Mouse (Mus musculus): ENCODE data around the gene Gm17545. TPM values are rescaled to one million over a fixed set of nuclear protein-coding genes. Genes with fewer than 3 reads are reported as not detected.

Gene Gm17545
- polyA plus RNA-seq, 1 experiment from 2014 or later = not detected

- Histone ChIP-seq H3K27me3 (no peaks in the 10 kb centered on the region), H3K27ac (no peak overlapping the region), H3K36me3 (replicated peaks) (no peaks in the 10 kb centered on the region), H3K4me2 (no peak overlapping the region), H3K9ac (no peak overlapping the region), H3K4me1 (peaks cover 10% of the 10 kb centered on the region), H3K9me3 (no peaks in the 10 kb centered on the region), H3K4me3 (replicated peaks) (no peak overlapping the region)
- no peak for ATAC-seq (ENCODE audit: low FRiP score)
- 97% methylated on average over 4 of the region's 4 CpGs for WGBS
Observed at GRCm38 (mm10) chr9:22424719-22425118, 29.4 kb upstream of the Gm17545 start.

- Histone ChIP-seq H3K4me2 (no peak overlapping the region), H3K9ac (no peak overlapping the region), H3K4me3 (replicated peaks) (no peak overlapping the region), H3K9me3 (no peaks in the 10 kb centered on the region), H3K4me1 (peaks cover 13% of the 10 kb centered on the region), H3K27ac (no peak overlapping the region), H3K27me3 (no peaks in the 10 kb centered on the region), H3K36me3 (replicated peaks) (no peaks in the 10 kb centered on the region)
- WGBS = 35% methylated on average over 4 of the region's 4 CpGs
- ATAC-seq (ENCODE audit: low FRiP score) = no peak
Observed at GRCm38 (mm10) chr9:22428028-22428665, 25.9 kb upstream of the Gm17545 start.

DNA sequence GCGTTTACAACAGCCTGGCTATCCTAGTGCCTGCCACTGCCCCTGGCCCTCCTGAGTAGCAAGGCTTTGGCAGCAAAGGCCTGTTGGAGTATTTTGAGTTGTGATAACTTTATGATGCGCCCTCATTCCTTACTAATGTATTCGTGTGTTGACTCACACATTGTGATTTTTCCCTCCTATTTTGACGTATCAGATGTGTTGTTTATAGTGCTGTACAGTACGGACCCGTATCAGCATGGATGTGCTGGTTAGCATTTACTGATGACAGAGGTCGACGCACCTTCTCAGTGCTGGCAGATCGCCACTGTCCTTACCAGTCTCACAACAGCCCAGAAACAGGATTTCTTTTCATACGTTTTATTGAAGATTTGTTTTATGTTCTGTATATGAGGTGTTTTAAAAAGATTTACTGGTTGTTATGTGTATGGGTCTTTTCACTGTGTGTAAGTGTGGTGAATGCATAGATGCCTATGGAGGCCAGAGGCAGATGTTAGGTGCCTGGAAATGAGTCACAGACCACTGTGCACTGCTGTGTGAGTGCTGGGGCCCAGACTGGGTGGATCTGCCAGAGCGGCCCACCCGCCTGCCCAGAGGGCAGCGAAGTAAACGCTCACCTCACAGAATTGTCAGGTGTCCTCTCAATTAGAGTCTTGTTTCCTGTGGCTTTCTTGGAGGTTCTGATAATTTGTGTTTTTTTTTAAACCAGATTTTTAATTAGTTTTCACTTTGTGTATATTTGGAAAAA lies 25.3 kb upstream of the Gm17545 start:
- H3K4me2 ChIP-seq = no peak overlapping the region
- H3K36me3 ChIP-seq (replicated peaks) = no peaks in the 10 kb centered on the region
- no peak overlapping the region for H3K9ac ChIP-seq
- ATAC-seq (ENCODE audit: low FRiP score) = no peak
- no peak overlapping the region for H3K27ac ChIP-seq
- H3K4me3 ChIP-seq (replicated peaks) = no peak overlapping the region
- H3K4me1 ChIP-seq = peaks cover 13% of the 10 kb centered on the region
- 85% methylated on average over 14 of the region's 14 CpGs for WGBS
- H3K27me3 ChIP-seq = no peaks in the 10 kb centered on the region
- H3K9me3 ChIP-seq = no peaks in the 10 kb centered on the region

GRCm38 (mm10) chr9:22429533-22430241 lies 24.4 kb upstream of the Gm17545 start:
- Histone ChIP-seq H3K27ac (no peak overlapping the region), H3K4me1 (peaks cover 13% of the 10 kb centered on the region), H3K9me3 (no peaks in the 10 kb centered on the region), H3K9ac (no peak overlapping the region), H3K4me3 (replicated peaks) (no peak overlapping the region), H3K27me3 (no peaks in the 10 kb centered on the region), H3K36me3 (replicated peaks) (no peaks in the 10 kb centered on the region), H3K4me2 (no peak overlapping the region)
- WGBS = 46% methylated on average over 15 of the region's 15 CpGs
- no peak for ATAC-seq (ENCODE audit: low FRiP score)

- 30% methylated on average over 5 of the region's 5 CpGs for WGBS
- Histone ChIP-seq H3K9me3 (no peaks in the 10 kb centered on the region), H3K4me3 (replicated peaks) (no peak overlapping the region), H3K27me3 (no peaks in the 10 kb centered on the region), H3K4me1 (peaks cover 13% of the 10 kb centered on the region), H3K27ac (no peak overlapping the region), H3K36me3 (replicated peaks) (no peaks in the 10 kb centered on the region), H3K9ac (no peak overlapping the region), H3K4me2 (no peak overlapping the region)
- ATAC-seq (ENCODE audit: low FRiP score) = no peak
Observed at GRCm38 (mm10) chr9:22430315-22430840, 23.7 kb upstream of the Gm17545 start.

- Histone ChIP-seq H3K9me3 (no peaks in the 10 kb centered on the region), H3K4me1 (peaks cover 9% of the 10 kb centered on the region), H3K36me3 (replicated peaks) (peaks cover 5% of the 10 kb centered on the region; the same call in 1 of the 2 replicates), H3K4me2 (no peak overlapping the region), H3K9ac (no peak overlapping the region), H3K27ac (no peak overlapping the region), H3K27me3 (no peaks in the 10 kb centered on the region), H3K4me3 (replicated peaks) (no peak overlapping the region)
- no peak for ATAC-seq (ENCODE audit: low FRiP score)
- 70% methylated on average over 2 of the region's 2 CpGs for WGBS
Observed at GRCm38 (mm10) chr9:22433221-22433620, 20.9 kb upstream of the Gm17545 start.

GRCm38 (mm10) chr9:22434101-22434500 lies 20.0 kb upstream of the Gm17545 start:
- no peaks in the 10 kb centered on the region for H3K27me3 ChIP-seq
- no peak overlapping the region for H3K27ac ChIP-seq
- peaks cover 5% of the 10 kb centered on the region; the same call in 1 of the 2 replicates for H3K36me3 ChIP-seq (replicated peaks)
- no peak overlapping the region for H3K9ac ChIP-seq
- ATAC-seq (ENCODE audit: low FRiP score) = no peak
- H3K4me1 ChIP-seq = peaks cover 4% of the 10 kb centered on the region; the same call in 1 of the 2 replicates
- no peak overlapping the region for H3K4me3 ChIP-seq (replicated peaks)
- no peaks in the 10 kb centered on the region for H3K9me3 ChIP-seq
- H3K4me2 ChIP-seq = no peak overlapping the region
- 92% methylated on average over 2 of the region's 2 CpGs for WGBS

DNA sequence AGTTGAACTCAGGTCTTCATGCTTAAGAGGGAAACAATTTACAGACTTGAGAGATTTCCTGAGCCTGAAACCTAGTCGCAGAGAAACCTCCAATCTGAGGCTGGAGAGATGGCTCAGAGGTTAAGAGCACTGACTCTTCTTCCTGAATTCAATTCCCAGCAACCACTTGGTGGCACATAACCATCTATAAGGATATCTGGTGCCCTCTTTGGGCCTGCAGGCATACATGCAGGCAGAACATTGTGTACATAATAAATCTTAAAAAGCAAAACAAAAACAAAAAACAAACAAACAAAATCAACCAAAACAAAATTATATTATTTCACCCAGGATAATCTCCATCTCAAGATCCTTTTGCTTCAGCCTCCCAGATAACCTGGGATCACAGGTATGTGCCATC lies 15.3 kb upstream of the Gm17545 start:
- no peak overlapping the region for H3K4me3 ChIP-seq (replicated peaks)
- no peak for ATAC-seq (ENCODE audit: low FRiP score)
- H3K9me3 ChIP-seq = no peaks in the 10 kb centered on the region
- H3K27ac ChIP-seq = no peak overlapping the region
- peaks cover 16% of the 10 kb centered on the region for H3K36me3 ChIP-seq (replicated peaks)
- H3K27me3 ChIP-seq = no peaks in the 10 kb centered on the region
- H3K4me2 ChIP-seq = no peak overlapping the region
- WGBS = 70% methylated on average over 1 of the region's 1 CpGs
- no peaks in the 10 kb centered on the region for H3K4me1 ChIP-seq
- no peak overlapping the region for H3K9ac ChIP-seq

DNA sequence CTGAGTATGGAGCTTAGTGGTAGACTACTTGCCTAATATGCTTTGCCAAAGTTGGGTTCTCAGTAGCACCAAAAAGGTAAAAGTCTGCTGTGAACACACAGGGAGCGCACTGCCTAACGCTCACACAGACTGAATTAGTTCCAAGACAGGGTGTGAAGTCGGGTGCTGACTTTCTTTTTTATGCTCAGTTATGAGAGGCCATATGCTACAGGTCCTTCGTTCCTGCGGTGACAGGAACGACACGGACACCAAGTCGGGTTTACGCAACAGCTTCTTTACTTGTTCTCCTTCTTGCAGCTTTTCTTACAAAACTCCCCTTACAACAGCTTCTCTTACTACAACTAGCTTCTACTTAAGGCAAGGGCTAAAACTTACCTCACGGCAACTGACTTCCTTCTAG lies 10.9 kb upstream of the Gm17545 start:
- H3K27me3 ChIP-seq = no peaks in the 10 kb centered on the region
- H3K9me3 ChIP-seq = no peaks in the 10 kb centered on the region
- no peak overlapping the region for H3K27ac ChIP-seq
- no peaks in the 10 kb centered on the region for H3K4me1 ChIP-seq
- no peak overlapping the region for H3K9ac ChIP-seq
- no peak overlapping the region for H3K4me2 ChIP-seq
- no peak overlapping the region for H3K4me3 ChIP-seq (replicated peaks)
- WGBS = 93% methylated on average over 10 of the region's 10 CpGs
- ATAC-seq (ENCODE audit: low FRiP score) = no peak
- peaks cover 26% of the 10 kb centered on the region for H3K36me3 ChIP-seq (replicated peaks)

DNA sequence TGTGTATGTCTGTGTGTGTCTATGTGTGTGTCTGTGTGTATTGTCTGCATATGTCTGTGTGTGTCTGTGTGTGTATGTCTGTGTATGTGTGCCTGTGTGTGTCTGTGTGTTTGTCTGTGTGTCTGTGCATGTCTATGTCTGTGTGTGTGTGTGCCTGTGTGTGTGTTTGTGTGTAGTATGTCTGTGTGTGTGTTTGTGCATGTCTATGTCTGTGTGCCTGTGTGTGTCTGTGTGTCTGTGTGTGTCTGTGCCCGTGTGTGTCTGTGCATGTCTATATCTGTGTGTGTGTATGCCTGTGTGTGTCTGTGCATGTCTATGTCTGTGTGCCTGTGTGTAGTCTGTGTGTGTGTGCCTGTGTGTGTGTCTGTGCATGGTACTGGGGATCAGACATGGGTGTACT lies 9.0 kb upstream of the Gm17545 start:
- Histone ChIP-seq H3K9me3 (no peaks in the 10 kb centered on the region), H3K27ac (no peak overlapping the region), H3K36me3 (replicated peaks) (peaks cover 44% of the 10 kb centered on the region), H3K4me2 (no peak overlapping the region), H3K4me1 (no peaks in the 10 kb centered on the region), H3K4me3 (replicated peaks) (no peak overlapping the region), H3K9ac (no peak overlapping the region), H3K27me3 (no peaks in the 10 kb centered on the region)
- WGBS = 82% methylated on average over 1 of the region's 1 CpGs
- ATAC-seq (ENCODE audit: low FRiP score) = no peak

DNA sequence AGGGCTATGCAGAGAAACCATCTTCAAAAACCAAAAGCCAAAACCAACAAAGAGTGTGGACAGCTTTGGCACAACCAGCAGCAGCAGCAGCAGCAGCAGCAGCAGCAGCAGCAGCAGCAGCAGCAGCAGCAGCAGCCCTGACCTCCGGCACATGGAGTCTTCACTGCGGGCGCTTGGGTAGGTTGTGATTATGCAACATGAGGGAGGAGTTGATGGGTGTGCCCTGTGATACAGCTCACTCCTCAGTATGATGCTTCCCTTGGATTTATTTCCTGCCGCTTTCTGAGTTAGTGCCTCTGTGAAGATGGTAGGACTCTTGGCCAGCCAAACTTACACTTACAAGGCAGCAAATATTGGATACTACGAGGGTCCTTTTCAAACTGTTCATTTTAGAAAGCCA lies 6.9 kb upstream of the Gm17545 start:
- Histone ChIP-seq H3K9ac (no peak overlapping the region), H3K9me3 (no peaks in the 10 kb centered on the region), H3K36me3 (replicated peaks) (peaks cover 54% of the 10 kb centered on the region), H3K4me2 (no peak overlapping the region), H3K27ac (no peak overlapping the region), H3K4me3 (replicated peaks) (no peak overlapping the region), H3K27me3 (no peaks in the 10 kb centered on the region), H3K4me1 (no peaks in the 10 kb centered on the region)
- 93% methylated on average over 5 of the region's 5 CpGs for WGBS
- no peak for ATAC-seq (ENCODE audit: low FRiP score)

- H3K27ac ChIP-seq = no peak overlapping the region
- H3K4me1 ChIP-seq = no peaks in the 10 kb centered on the region
- no peak overlapping the region for H3K4me2 ChIP-seq
- H3K9me3 ChIP-seq = no peaks in the 10 kb centered on the region
- H3K36me3 ChIP-seq (replicated peaks) = peaks cover 66% of the 10 kb centered on the region
- no peaks in the 10 kb centered on the region for H3K27me3 ChIP-seq
- H3K4me3 ChIP-seq (replicated peaks) = no peak overlapping the region
- ATAC-seq (ENCODE audit: low FRiP score) = no peak
- H3K9ac ChIP-seq = no peak overlapping the region
- WGBS = 83% methylated on average over 13 of the region's 13 CpGs
Observed at GRCm38 (mm10) chr9:22448420-22448819, 5.7 kb upstream of the Gm17545 start.

All from forebrain, embryonic 12.5 days (tissue).